Mouse (Mus musculus) limb, embryonic 10.5 days (tissue): ENCODE results near the gene Olfml2b. TPM values are rescaled to one million over a fixed set of nuclear protein-coding genes. Genes with fewer than 3 reads are reported as not detected.

Source experiments
- DNase-seq: peaks from one replicate; pipeline ENCODE4 v3.0.0-alpha.2; 2017; ENCODE audit warnings: low spot score
- H3K27ac ChIP-seq: fragments of 300-500 bp; sonication (generic); 2 replicates; pipeline ENCODE4 v1.5.1; 2016; ENCODE audit warnings: mild to moderate bottlenecking
- H3K27me3 ChIP-seq: fragments of 300-500 bp; sonication (generic); 2 replicates; pipeline ENCODE4 v1.6.1; 2016; ENCODE audit warnings: low read depth, mild to moderate bottlenecking; ENCODE audit not compliant: poor library complexity, severe bottlenecking
- H3K36me3 ChIP-seq: fragments of 300-500 bp; sonication (generic); 2 replicates; pipeline ENCODE4 v1.6.1; 2016; ENCODE audit warnings: mild to moderate bottlenecking, moderate library complexity
- H3K4me1 ChIP-seq: fragments of 300-500 bp; sonication (generic); 2 replicates; pipeline ENCODE4 v1.6.1; 2016
- H3K4me3 ChIP-seq: fragments of 300-500 bp; sonication (generic); 2 replicates; pipeline ENCODE4 v1.5.1; 2016; ENCODE audit warnings: mild to moderate bottlenecking, moderate library complexity
- H3K9me3 ChIP-seq: fragments of 300-500 bp; sonication (generic); replicated peaks from 2 replicates; pipeline ENCODE4 v1.6.1; 2016; ENCODE audit warnings: mild to moderate bottlenecking
- WGBS: fragments of 180-500 bp; shearing (Covaris S2); methylation state at CpG from one replicate; pipeline ENCODE4 v1.1.7; 2016; 5-methylcytosine and 5-hydroxymethylcytosine counted together
- polyA plus RNA-seq: library from polyadenylated mRNA; unstranded; fragments of >200 nt; fragmentation: Nextera tagmentation; extraction: Ambion mirVana; gene quantifications from 2 replicates; pipeline ENCODE4 v1.2.1, GENCODE M21; 2016

Olfml2b gene
- 5.3 and 8.1 TPM in 2 replicates for polyA plus RNA-seq

DNA sequence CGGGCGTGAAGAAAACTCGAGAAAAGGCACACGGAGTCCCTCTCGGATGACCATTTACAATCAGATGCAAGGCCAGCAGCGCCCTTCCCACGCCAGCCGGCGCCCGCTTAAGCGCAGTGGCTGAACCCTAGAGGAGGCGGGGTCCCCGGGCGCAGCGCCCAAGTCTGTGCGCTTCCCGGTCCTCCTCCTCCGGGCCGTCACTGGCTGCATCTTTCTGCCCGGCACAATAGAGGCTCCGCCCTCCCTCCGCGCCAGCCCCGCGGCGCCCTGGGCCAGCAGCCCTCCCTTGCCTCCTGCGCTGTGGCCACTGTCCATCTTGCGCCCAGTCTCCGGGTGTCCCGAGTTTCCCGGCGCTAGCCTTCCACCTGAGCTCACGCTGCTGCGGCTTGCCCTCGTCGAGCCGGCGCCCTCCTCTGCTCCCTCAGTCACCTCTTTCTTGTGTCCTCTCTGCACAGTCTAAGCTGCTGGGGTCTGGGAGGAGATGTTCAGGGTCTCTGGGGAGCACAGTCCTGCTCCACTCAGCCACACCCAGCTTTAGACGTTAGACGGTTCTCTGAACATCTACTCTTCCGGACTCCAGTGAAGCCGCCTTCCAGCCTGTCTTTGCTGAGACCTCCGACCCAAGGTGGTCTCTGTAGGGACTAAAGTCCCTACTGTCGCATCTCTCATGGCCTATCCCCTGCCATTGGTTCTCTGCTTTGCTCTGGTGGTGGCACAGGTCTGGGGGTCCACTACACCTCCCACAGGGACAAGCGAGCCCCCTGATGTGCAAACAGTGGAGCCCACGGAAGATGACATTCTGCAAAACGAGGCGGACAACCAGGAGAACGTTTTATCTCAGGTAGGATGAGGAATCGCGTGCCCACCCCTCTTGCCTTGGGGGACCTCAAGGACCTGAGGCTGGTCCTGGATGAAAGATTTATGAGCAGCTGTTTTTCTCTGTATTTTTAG, at the start of gene Olfml2b:
Gene Olfml2b, plus strand, starts transcription at position 278 of the 951 bp plus-strand sequence.
- DNase-seq: peak; percentile 83
- no peaks in the 10 kb centered on the region for H3K36me3 ChIP-seq
- peak within 1 kb of the TSS; percentile 84 for H3K27ac ChIP-seq
- H3K4me3 ChIP-seq: peak within 1 kb of the TSS; percentile 62
- peaks cover 6% of the 10 kb centered on the region; the same call in 1 of the 2 replicates for H3K27me3 ChIP-seq
- peaks cover 27% of the 10 kb centered on the region for H3K4me1 ChIP-seq
- no peaks in the 10 kb centered on the region for H3K9me3 ChIP-seq
- WGBS: 15% methylated on average over 51 of the region's 51 CpGs

DNA sequence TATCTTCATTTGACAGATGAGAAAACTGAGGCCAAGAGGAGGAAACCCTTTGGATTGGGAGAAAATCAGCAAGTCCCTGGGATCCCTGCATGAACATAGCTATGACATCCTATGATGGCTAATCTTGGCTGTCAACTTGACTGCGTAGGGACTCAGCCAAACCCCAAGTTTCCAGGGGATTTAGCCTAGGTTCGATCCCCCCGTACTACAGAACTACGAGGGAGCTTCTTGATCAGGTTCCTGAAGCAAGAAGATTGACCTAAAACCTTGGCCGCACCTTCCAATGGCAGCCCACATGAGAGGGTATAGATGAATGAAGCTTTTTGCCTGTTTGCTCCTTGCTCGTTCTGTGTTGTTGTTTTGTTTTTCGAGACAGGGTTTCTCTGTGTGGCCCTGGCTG, 49.8 kb upstream of the Olfml2b start:
- Histone ChIP-seq H3K27me3 (peaks cover 13% of the 10 kb centered on the region; the same call in 1 of the 2 replicates), H3K4me1 (no peaks in the 10 kb centered on the region), H3K36me3 (no peaks in the 10 kb centered on the region), H3K4me3 (no peak overlapping the region), H3K27ac (no peak overlapping the region), H3K9me3 (no peaks in the 10 kb centered on the region)
- DNase-seq: no peak
- WGBS: 95% methylated on average over 7 of the region's 7 CpGs

DNA sequence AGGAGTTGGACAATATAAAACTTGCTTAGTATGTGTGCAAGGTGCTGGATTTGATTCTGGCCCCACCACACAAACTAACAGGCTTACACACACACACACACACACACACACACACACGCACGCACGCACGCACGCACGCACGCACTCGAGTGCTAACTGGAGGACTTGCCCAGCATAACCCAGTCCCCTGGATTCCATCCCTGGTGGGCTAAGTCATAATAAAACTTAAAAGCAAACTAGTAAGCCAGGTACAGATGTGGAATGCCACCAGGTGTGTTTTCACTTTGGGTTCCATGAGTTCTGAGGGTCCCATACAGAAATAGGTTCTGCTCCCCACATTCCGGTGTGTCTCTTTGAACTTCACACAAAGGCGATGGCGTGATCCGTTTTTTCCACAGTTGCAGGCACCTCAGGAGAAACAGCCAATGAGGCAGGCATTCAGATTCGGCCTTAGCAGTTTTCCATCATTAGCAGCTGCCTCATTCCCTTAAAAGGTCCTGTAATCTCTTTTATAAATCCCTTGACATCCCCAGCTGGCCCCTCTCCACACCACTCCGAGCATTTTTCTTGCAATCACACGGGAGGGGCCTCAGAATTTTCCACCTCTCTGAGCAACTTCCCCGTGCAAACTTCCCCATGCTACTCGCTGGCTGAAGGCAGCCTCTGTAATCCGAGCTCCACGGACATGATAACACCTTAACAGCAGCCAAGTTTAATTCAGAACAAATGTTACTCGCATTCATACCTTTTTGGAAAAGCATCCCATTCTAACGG, 38.9 kb upstream of the Olfml2b start:
- Histone ChIP-seq H3K27me3 (no peaks in the 10 kb centered on the region), H3K36me3 (no peaks in the 10 kb centered on the region), H3K4me1 (peaks cover 10% of the 10 kb centered on the region), H3K4me3 (no peak overlapping the region), H3K27ac (peak overlapping the region; percentile 56), H3K9me3 (no peaks in the 10 kb centered on the region)
- DNase-seq: peak; percentile 33
- WGBS: 56% methylated on average over 21 of the region's 21 CpGs

DNA sequence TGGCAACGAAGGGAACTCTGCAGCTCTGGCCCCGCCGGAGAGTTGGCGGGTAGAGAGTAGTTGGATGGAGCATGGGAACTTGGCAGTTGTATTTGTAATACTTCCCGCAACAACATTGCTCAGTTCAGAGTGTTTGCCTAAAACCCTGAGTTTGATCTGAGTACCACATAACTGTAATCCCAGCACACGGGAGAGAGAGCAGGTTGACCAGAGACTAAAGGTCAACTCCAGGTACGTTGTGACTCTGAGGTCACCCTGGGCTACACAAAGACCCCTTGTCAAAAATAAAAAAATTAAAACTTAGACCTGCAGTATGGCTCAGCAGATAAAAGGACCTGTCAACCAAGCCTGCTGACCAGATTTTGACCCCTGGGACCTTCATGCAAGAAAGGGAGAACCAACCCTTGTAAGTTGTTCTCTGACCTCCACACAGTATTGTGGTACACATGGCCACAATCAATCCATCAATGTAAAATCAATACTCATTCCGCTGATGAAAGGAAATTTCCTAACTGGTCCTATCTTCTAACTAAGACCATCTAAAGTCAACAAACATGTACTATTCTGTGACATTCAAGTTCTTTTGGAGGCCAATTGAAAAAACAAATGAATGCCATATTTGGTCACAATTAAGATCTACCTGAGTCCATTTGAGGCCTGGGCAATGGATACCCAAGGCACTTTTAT, 37.0 kb upstream of the Olfml2b start:
- WGBS: 90% methylated on average over 8 of the region's 8 CpGs
- no peak overlapping the region for H3K27ac ChIP-seq
- no peaks in the 10 kb centered on the region for H3K27me3 ChIP-seq
- H3K9me3 ChIP-seq: no peaks in the 10 kb centered on the region
- no peaks in the 10 kb centered on the region for H3K36me3 ChIP-seq
- peaks cover 10% of the 10 kb centered on the region for H3K4me1 ChIP-seq
- H3K4me3 ChIP-seq: no peak overlapping the region
- DNase-seq: peak; percentile 26

DNA sequence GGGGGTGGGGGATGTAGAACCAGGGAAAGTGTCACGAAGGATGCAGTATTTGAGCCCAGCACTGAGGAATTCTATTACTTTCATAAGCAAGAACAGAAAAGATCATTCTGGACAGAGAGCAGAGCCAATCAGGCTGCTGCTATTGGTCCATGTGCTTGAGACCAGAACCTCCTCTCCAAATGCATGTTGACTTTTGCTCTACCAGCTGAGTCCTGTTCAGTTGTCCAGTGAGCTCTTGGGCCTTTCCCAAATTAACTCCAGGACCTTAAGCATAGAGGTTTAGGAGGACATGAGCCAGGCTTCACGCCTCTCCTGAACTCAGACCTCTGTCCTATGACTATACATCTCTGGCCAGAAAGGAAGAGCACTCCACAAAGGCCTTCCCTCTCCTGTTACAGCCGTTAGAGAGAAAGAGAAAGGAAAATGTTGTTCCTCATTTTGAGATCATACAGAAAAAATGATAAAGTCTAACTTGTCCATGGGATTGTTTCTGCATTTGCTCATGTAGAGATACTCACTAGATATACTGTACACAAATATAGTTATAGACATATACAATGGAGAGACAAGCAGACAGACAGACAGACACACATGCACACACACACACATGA, 35.8 kb upstream of the Olfml2b start:
- WGBS: 82% methylated on average over 3 of the region's 3 CpGs

DNA sequence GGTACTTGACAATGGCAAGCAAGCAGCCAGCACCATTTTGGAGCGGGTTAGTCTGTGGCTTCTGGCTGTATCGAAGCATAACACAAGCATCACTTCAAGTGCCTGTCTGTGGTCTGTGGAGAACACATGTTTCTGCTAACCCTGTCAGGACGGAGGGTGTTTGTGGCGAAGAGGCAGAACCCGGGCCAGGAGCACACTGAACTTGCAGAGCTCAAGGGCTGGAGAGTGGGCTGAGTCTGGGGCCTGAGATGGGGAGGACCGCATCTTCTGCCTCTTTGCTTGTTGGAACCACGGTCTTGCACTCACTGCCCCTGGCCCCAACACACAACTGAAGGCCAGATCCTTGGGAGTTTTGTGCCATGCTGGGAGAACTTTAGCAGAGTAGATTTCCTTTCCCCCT, 34.5 kb upstream of the Olfml2b start:
- 82% methylated on average over 7 of the region's 7 CpGs for whole genome bisulfite sequencing

More for the DNA sequence above, 35.8 kb upstream of the Olfml2b start:
- Histone ChIP-seq H3K9me3 (no peaks in the 10 kb centered on the region), H3K4me3 (no peak overlapping the region), H3K27ac (no peak overlapping the region), H3K4me1 (peaks cover 10% of the 10 kb centered on the region), H3K36me3 (no peaks in the 10 kb centered on the region), H3K27me3 (no peaks in the 10 kb centered on the region)
- DNase-seq: peak; percentile 21

DNA sequence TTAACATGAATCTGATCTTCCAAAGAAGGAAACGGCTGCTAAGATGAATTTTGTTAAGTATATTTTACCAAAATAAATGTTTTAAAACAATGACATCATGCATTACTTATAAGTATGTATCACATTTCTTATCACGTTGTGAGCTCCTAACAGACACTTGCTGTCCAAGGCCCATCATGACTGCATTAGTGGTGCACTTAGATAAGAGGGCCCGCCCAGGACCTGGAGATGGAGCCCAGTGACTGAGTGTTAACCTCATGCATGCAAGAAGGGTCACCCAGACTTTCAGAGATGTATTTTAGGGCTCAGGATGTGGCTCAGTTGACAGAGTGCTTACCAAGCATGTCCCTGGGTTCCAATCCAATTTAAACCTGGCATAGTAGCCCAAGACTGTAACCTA, 34.0 kb upstream of the Olfml2b start:
- Histone ChIP-seq H3K27me3 (no peaks in the 10 kb centered on the region), H3K36me3 (no peaks in the 10 kb centered on the region), H3K27ac (no peak overlapping the region), H3K4me1 (peaks cover 8% of the 10 kb centered on the region), H3K4me3 (no peak overlapping the region), H3K9me3 (no peaks in the 10 kb centered on the region)
- DNase-seq: no peak
- WGBS: 81% methylated on average over 3 of the region's 3 CpGs

More for the DNA sequence above, 34.5 kb upstream of the Olfml2b start:
- Histone ChIP-seq H3K36me3 (no peaks in the 10 kb centered on the region), H3K4me3 (no peak overlapping the region), H3K4me1 (peaks cover 10% of the 10 kb centered on the region), H3K27ac (no peak overlapping the region), H3K9me3 (no peaks in the 10 kb centered on the region), H3K27me3 (no peaks in the 10 kb centered on the region)
- peak; percentile 37 for DNase-seq

DNA sequence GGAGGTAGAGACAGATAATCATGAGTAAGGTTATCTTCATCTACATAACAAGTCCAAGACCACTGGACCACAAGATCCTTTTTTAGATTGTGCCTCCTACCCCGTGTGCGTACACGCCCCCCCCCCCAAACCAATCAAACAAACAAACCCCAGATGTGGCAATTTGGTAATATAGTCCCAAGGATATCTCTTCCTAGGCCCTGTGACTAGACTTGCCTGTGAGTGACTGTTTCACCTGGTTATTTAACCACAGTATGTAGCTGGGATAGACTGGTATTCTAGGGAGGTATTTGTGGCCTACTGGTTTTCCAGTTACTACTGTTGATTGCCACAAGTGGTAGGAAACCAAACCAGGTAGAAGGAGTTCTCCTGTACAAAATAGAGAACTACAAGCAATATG, 33.6 kb upstream of the Olfml2b start:
- no peak overlapping the region for H3K4me3 ChIP-seq
- peaks cover 4% of the 10 kb centered on the region for H3K4me1 ChIP-seq
- no peaks in the 10 kb centered on the region for H3K9me3 ChIP-seq
- 93% methylated on average over 3 of the region's 3 CpGs for WGBS
- no peaks in the 10 kb centered on the region for H3K36me3 ChIP-seq
- no peak overlapping the region for H3K27ac ChIP-seq
- no peaks in the 10 kb centered on the region for H3K27me3 ChIP-seq
- no peak for DNase-seq

GRCm38 (mm10) chr1:170611631-170612030, 32.7 kb upstream of the Olfml2b start:
- Histone ChIP-seq H3K4me3 (no peak overlapping the region), H3K27ac (no peak overlapping the region), H3K9me3 (no peaks in the 10 kb centered on the region), H3K36me3 (no peaks in the 10 kb centered on the region), H3K27me3 (no peaks in the 10 kb centered on the region), H3K4me1 (no peaks in the 10 kb centered on the region)
- 93% methylated on average over 3 of the region's 3 CpGs for WGBS
- no peak for DNase-seq

DNA sequence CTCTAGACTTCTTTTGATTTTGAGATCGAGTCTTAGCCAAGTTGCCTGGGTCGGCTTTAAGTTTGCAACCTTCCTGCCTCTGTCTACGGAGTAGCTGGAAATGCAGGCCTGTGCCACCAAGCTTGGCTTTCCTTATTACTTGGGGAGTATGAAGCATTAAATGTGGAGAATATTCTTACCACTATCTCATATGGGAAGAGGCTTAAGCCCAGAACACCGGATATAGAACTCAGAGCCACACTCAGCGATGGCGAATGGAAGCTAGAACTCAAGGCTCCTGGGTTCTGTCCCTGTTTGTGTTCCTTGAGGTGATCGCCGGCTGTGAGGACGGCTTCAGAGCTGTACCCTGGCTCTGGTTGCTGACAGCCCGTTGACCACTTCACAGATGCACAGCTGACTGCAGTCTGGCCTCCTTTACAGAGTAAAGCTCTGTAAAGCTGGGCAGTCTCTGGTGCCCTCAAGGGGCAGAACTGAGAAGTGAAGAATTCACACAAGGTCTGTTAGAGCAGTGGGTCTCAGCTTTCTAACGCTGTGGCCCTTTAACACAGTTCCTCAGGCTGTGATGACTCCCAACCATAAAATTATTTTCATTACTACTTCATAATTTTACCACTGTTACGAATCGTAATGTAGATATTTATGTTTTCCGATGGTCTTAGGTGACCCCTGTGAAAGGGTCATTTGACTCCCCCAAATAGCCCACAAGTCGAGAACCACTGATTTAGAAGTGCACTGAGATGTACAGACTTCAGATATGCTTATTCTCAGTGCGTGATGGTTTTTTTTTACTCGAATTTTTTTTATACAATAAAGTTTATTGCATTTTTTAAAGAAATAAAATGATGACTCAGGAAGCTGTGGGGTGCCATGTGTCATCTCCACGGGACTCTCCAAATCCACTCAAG, 31.1 kb upstream of the Olfml2b start:
- H3K27me3 ChIP-seq: no peaks in the 10 kb centered on the region
- WGBS: 63% methylated on average over 18 of the region's 18 CpGs
- no peak overlapping the region for H3K4me3 ChIP-seq

GRCm38 (mm10) chr1:170619686-170620374, 24.5 kb upstream of the Olfml2b start:
- no peak overlapping the region for H3K4me3 ChIP-seq
- DNase-seq: no peak
- no peaks in the 10 kb centered on the region for H3K4me1 ChIP-seq
- no peaks in the 10 kb centered on the region for H3K27me3 ChIP-seq
- no peaks in the 10 kb centered on the region for H3K36me3 ChIP-seq
- WGBS: 84% methylated on average over 2 of the region's 2 CpGs
- H3K27ac ChIP-seq: no peak overlapping the region
- H3K9me3 ChIP-seq: no peaks in the 10 kb centered on the region

More for the DNA sequence above, 31.1 kb upstream of the Olfml2b start:
- peak; percentile 72 for DNase-seq
- H3K36me3 ChIP-seq: no peaks in the 10 kb centered on the region
- no peaks in the 10 kb centered on the region for H3K9me3 ChIP-seq
- H3K4me1 ChIP-seq: no peaks in the 10 kb centered on the region
- H3K27ac ChIP-seq: no peak overlapping the region
